Mouse (Mus musculus) bone marrow macrophage, adult 2 months (primary cell): ENCODE measurements at regions not wholly inside any gene's neighbourhood (a gene's known extent, or its start where the extent isn't known, plus 50 kb on each side); places are given as distances from the start of the nearest gene placed in this dataset.

Experiments used
- CTCF ChIP-seq: IDR thresholded peaks from 2 replicates; pipeline ENCODE4 v1.5.1; 2012; ENCODE audit warnings: low read depth, mild to moderate bottlenecking, low read length, moderate library complexity
- POLR2A ChIP-seq: IDR thresholded peaks from 2 replicates; pipeline ENCODE4 v1.6.1; 2012; ENCODE audit warnings: mild to moderate bottlenecking, low read depth, low read length, borderline replicate concordance

- TF ChIP-seq CTCF (no peak), POLR2A (no peak)
These were observed 164.4 kb downstream of the Hunk start for GRCm38 (mm10) chr16:90550058-90550795.
